Mouse (Mus musculus) spleen, adult 2 months (tissue): ENCODE results near the gene Plekhm1.

Experiments used
- CTCF ChIP-seq: fragments of 200-500 bp; IDR thresholded peaks from 2 replicates; pipeline ENCODE4 v1.5.1; 2011; ENCODE audit warnings: mild to moderate bottlenecking, inconsistent platforms; ENCODE audit not compliant: insufficient read depth, insufficient read length, insufficient replicate concordance; ENCODE audit errors: extremely low read depth
- POLR2A ChIP-seq: fragments of 200-500 bp; IDR thresholded peaks from 2 replicates; pipeline ENCODE4 v1.6.1; 2011; ENCODE audit warnings: low read depth, low read length, inconsistent platforms

- TF ChIP-seq CTCF (no peak), POLR2A (no peak)
Observed at GRCm38 (mm10) chr11:103402738-103403137, 9.7 kb downstream of the Plekhm1 start.
